Mouse (Mus musculus): Measurements from ENCODE around the gene Appbp2.

Gene Appbp2

GRCm38 (mm10) chr11:85152256-85152930 is 82.5 kb downstream of the Appbp2 start:
- no peak for DNase-seq

DNA sequence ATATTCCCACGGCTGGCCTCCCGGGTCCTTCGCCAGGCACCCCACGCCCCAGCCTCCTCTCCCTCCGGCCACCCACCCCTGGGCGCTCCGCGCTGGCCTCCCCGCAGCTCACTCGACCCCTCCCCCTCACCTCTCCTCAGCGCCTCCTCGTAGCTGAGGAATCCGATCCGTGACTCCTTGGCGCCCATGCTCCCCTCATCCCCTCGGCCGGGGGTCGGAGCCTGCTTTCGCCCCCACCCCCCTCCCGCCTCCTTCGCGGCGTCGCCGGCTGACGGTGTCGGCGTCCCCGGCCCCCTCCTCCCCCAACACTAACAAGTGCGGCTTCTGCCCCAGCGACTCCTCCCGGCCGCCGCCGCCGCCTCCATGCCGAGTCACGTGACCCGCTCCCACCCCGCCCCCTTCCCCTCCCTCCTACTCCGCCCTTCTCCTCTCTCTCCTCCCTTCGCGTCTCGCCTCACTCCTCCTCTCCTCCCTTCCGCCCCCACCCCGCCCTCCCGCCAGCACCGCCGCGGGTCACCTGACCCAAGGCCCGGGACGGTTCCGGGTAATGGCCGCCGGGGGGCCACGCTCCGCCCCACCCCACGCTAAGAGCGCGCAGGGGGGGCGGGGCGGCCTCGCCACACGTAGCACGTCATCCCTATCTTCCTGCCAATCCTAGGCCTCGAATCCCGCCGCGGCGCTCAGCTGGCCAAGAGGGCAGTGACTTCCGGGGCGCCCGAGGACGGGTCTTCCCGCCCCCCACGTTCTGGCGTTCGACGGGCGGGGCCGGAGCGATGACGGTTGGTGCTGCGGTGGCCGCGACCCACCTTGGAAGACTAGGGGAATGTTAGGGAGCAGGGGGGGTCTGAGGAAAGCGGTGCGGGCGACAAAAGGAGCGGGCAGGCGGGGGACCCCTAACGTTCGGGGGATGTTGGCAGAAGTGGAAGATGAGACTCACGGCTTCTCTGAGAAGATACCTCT is 95.1 kb downstream of the Appbp2 start, which contains the start of gene Usp32:
Gene Usp32, minus strand, starts transcription at position 581 of the 960 bp plus-strand sequence.
- DNase-seq: peak; percentile 97

- peak; percentile 26 for DNase-seq
Observed at GRCm38 (mm10) chr11:85138776-85139474, 96.0 kb downstream of the Appbp2 start.

Measured in kidney, adult 9 months (tissue).